10 mouse cellular contexts compared by ENCODE assay signal in genomic region chr15:78735431-78736180, GRCm38 (mm10). TPM values are rescaled to one million over a fixed set of nuclear protein-coding genes. Genes with fewer than 3 reads are reported as not detected.
DNase-seq lines count a peak whose midpoint lies in the region; ATAC-seq and TF ChIP-seq lines count a peak whose summit lies in the region.
"Had no signal": no experiment of that assay in that cellular context is flagged by ENCODE, and none has a peak within 500 bp of the region (broad histone marks: within the 10 kb centered on the region; RNA-seq: fewer than 3 reads in every experiment).

No protein-coding gene starts in this region.

- H3K27ac ChIP-seq in hindbrain, embryonic 14.5 days = peak overlapping the region; percentile 92
- H3K27ac ChIP-seq in olfactory bulb, adult 2 months (ENCODE audit: insufficient read depth, low read depth, low read length) = peak overlapping the region; percentile 29
- no peak overlapping the region for H3K27ac ChIP-seq in thymus, adult 2 months (ENCODE audit: control insufficient read depth, insufficient read depth, low read length)

- H3K27me3 ChIP-seq in hindbrain, embryonic 14.5 days (ENCODE audit: control insufficient read depth, insufficient read depth, low read length) = no peaks in the 10 kb centered on the region
- no peaks in the 10 kb centered on the region for H3K27me3 ChIP-seq in thymus, adult 2 months (ENCODE audit: control insufficient read depth, insufficient read depth, low read length)

- no peak for TF ChIP-seq CTCF in olfactory bulb, adult 2 months (IDR thresholded peaks at IDR 0.05; ENCODE audit: insufficient read depth, low read depth, low read length)
- TF ChIP-seq CTCF in thymus, adult 2 months (IDR thresholded peaks at IDR 0.05; ENCODE audit: borderline replicate concordance, control insufficient read depth, extremely low read depth, insufficient read depth, low read length, poor library complexity) = no peak

- peak overlapping the region; percentile 29 for H3K4me2 ChIP-seq in hindbrain, embryonic 14.5 days (replicated peaks)
- H3K4me2 ChIP-seq: liver, embryonic 11.5 days had no signal

- 15% methylated on average over 17 of the region's 17 CpGs for WGBS in hindbrain, embryonic 14.5 days
- WGBS in olfactory bulb, adult 2 months = 26% methylated on average over 17 of the region's 17 CpGs
- 76% methylated on average over 17 of the region's 17 CpGs for WGBS in thymus, adult 2 months

- H3K4me3 ChIP-seq in hindbrain, embryonic 14.5 days (replicated peaks; ENCODE audit: low read length) = no peak overlapping the region
- H3K4me3 ChIP-seq in olfactory bulb, adult 2 months (ENCODE audit: insufficient read depth, low read depth, low read length) = no peak overlapping the region
- no peak overlapping the region for H3K4me3 ChIP-seq in thymus, adult 2 months (ENCODE audit: control insufficient read depth, insufficient read depth, low read length)

- ATAC-seq in hindbrain, embryonic 14.5 days (ENCODE audit: low FRiP score) = peak; percentile 86

- DNase-seq in left cerebral cortex, postnatal 4 days = peak; percentile 94
- no peak for DNase-seq in left cerebral cortex, adult 8-10 months (ENCODE audit: low spot score in 2 of 2)
- peak; percentile 69 for DNase-seq in hindbrain, embryonic 14.5 days (ENCODE audit: low spot score)
- peak; percentile 34 to 73 for DNase-seq in kidney, postnatal 25 days
- no peak for DNase-seq in thymus, adult 2 months
- DNase-seq in thymus, postnatal 10 days (ENCODE audit: low spot score in 2 of 2) = no peak
- no peak for DNase-seq in cerebellum, adult 9-11 months
- DNase-seq: cerebellum, postnatal 36 days had no signal

- no peak for TF ChIP-seq POLR2A in olfactory bulb, adult 2 months (IDR thresholded peaks at IDR 0.05; ENCODE audit: insufficient read depth, low read depth, low read length)
- TF ChIP-seq POLR2A in thymus, adult 2 months (IDR thresholded peaks at IDR 0.05; ENCODE audit: control insufficient read depth, extremely low read depth, insufficient read depth, low read length, poor library complexity) = no peak

- H3K4me1 ChIP-seq in hindbrain, embryonic 14.5 days (replicated peaks; ENCODE audit: control insufficient read depth, insufficient read depth, low read length) = peaks cover 31% of the 10 kb centered on the region
- H3K4me1 ChIP-seq in olfactory bulb, adult 2 months (ENCODE audit: control insufficient read depth, insufficient read depth, low read length) = peaks cover 21% of the 10 kb centered on the region
- H3K4me1 ChIP-seq in thymus, adult 2 months (replicated peaks; ENCODE audit: control insufficient read depth, insufficient read depth, low read length) = peaks cover 11% of the 10 kb centered on the region

- intact Hi-C loops in left cerebral cortex, postnatal 4 days (cut with DNase I) = no loop called here

- H3K9me3 ChIP-seq in hindbrain, embryonic 14.5 days (ENCODE audit: control insufficient read depth, low read length) = no peaks in the 10 kb centered on the region

- peak overlapping the region; percentile 20; the same call in 1 of the 2 replicates for H3K9ac ChIP-seq in hindbrain, embryonic 14.5 days

- no peaks in the 10 kb centered on the region for H3K36me3 ChIP-seq in hindbrain, embryonic 14.5 days (replicated peaks; ENCODE audit: control insufficient read depth, insufficient read depth)
- H3K36me3 ChIP-seq in thymus, adult 2 months (ENCODE audit: control insufficient read depth, insufficient read depth, low read length) = no peaks in the 10 kb centered on the region

RNA-seq across cellular contexts. Expression of gene Elfn2, which starts 17.0 kb away (rescaled TPM):
- total RNA-seq in left cerebral cortex, postnatal 4 days (2021) = 10 to 100 TPM; 79.2 to 81.2 TPM
- total RNA-seq in left cerebral cortex, adult 8-10 months (2022) = 100 to 1,000 TPM; 136 to 151 (median 145) TPM
- 6.0 and 8.5 TPM in 2 replicates for polyA plus RNA-seq in hindbrain, embryonic 14.5 days (2014; fragmentation: Nextera tagmentation; extraction: Ambion mirVana)
- polyA plus RNA-seq in olfactory bulb, adult 2 months (2012; ENCODE audit: insufficient read depth, insufficient read length, low replicate concordance, missing spikeins) = not detected in 2 replicates
- polyA plus RNA-seq in thymus, adult 2 months (2012; rRNA removed) = 4.7 and 8.4 TPM in 2 replicates
- polyA plus RNA-seq: liver, embryonic 11.5 days had no signal

RNA-seq across cellular contexts. Expression of gene Mfng, which starts 37.7 kb away (rescaled TPM):
- 1 to 10 TPM; 7.3 to 7.7 TPM for total RNA-seq in left cerebral cortex, postnatal 4 days (2021)
- 1 to 10 TPM; 4.2 to 8.9 (median 6.4) TPM for total RNA-seq in left cerebral cortex, adult 8-10 months (2022)
- 11.7 and 12.5 TPM in 2 replicates for polyA plus RNA-seq in hindbrain, embryonic 14.5 days (2014; fragmentation: Nextera tagmentation; extraction: Ambion mirVana)
- polyA plus RNA-seq in olfactory bulb, adult 2 months (2012; ENCODE audit: insufficient read depth, insufficient read length, low replicate concordance, missing spikeins) = not detected in 2 replicates
- polyA plus RNA-seq in thymus, adult 2 months (2012; rRNA removed) = 97.5 and 110 TPM in 2 replicates

Comparison
In these comparisons a context has a peak if more than half of its experiments do, and no peak if none do; other contexts are left out.
1. DNase-seq: peak in left cerebral cortex, postnatal 4 days (single experiment), hindbrain, embryonic 14.5 days (single experiment) and kidney, postnatal 25 days (2 of 2); none in left cerebral cortex, adult 8-10 months (0 of 2), thymus, adult 2 months (single experiment), thymus, postnatal 10 days (0 of 2) and cerebellum, adult 9-11 months (single experiment).